Mouse (Mus musculus) granulocyte monocyte progenitor cell, adult 5-6 weeks (primary cell): ENCODE results near the gene B4galt5. TPM values are rescaled to one million over a fixed set of nuclear protein-coding genes. Genes with fewer than 3 reads are reported as not detected.

Experiments
- ATAC-seq: replicated peaks from 2 replicates; pipeline ENCODE4 v1.8.0; 2016; ENCODE audit warnings: mild to moderate bottlenecking, moderate TSS enrichment, inconsistent platforms; ENCODE audit not compliant: poor library complexity, severe bottlenecking
- total RNA-seq, 2 experiments: library from RNA; stranded (forward) in 1 of 2; stranded (reverse) in 1 of 2; fragments of 200-712, 200-1000 nt in 1 of 2; fragments of >200 nt in 1 of 2; fragmentation: Nextera tagmentation in 1 of 2; gene quantifications; 2 replicates each; pipeline ENCODE4 v1.2.3; 2014 to 2017

The B4galt5 gene
- total RNA-seq, 2 experiments from 2014 or later: 5.0 to 19.3 TPM

DNA sequence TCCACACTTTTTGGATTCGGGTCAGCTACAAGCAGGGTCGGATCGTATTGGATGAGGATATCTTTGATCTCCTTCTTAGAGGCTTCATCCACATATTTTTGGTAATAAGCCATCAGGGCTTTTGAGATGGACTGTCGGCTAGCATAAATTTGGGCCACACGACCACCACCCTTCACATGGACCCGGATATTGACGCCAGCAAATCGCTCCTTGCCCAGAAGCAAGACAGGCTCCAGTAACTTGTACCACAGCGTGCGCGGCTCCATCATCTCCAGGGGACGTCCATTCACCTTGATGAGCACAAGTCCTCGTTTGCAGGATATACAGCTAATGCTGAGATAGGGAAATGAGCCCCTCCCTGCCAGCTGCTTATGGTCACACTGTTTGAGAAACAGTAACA lies 67.5 kb downstream of the B4galt5 start:
- ATAC-seq: no peak

DNA sequence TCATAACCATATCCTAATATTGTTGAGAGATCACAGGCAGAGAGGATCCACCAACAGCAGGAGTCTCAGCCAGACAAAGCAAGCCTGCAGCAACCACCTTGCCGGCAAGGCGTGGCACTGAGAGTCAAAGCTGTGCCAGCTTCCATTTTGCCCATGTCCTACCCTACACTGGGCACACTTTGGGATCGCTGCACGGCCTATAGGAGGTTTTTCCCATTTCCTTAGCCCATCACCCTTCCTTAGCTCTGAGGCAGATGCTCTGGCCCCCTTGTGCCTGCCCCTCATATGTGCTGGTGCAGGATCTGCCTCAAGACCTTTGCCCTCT lies 68.0 kb downstream of the B4galt5 start:
- no peak; the same call in 1 of the 2 replicates for ATAC-seq

DNA sequence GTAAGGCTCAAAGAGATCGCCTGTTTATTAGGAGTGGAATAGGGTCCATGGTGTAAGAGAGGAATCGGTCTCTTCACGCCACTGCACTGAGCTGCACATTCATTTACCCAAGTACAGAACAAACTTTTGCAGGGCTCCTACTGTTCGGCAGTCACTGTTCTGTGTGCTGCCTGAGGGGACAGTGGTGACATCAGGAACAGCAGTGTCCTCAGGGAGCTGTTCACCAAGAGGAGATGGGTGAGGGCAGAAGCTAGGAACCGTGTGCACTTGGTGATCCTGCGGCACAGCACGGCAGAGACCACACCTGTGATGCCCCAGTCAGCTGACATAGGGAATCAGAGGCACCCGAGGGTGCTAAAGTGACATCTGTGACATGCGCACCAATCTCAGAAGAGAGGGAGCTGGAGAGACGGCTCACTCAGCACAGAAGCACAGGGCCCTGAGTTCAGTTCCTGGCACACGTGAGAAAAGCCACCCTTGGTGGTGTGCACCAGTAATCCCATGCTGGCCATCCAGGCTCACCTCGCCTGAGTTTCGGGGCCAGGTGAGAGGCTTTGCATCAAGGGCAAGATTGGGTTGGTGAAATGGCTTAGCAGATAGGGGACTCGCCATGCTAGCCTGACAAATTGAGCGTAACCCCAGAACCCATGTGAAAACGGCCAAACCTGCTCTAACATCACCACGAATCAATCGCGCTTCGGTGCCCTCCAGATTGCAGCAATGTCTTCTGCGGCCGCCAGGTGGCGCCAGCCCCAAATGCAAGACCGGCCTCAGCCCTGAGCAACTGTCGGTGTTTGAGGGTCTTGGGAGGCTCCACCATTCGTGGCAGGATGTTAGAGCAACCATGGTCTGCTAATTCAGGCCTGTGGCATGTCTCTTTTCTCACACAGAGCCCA lies 68.6 kb downstream of the B4galt5 start:
- ATAC-seq: peak; percentile 73

DNA sequence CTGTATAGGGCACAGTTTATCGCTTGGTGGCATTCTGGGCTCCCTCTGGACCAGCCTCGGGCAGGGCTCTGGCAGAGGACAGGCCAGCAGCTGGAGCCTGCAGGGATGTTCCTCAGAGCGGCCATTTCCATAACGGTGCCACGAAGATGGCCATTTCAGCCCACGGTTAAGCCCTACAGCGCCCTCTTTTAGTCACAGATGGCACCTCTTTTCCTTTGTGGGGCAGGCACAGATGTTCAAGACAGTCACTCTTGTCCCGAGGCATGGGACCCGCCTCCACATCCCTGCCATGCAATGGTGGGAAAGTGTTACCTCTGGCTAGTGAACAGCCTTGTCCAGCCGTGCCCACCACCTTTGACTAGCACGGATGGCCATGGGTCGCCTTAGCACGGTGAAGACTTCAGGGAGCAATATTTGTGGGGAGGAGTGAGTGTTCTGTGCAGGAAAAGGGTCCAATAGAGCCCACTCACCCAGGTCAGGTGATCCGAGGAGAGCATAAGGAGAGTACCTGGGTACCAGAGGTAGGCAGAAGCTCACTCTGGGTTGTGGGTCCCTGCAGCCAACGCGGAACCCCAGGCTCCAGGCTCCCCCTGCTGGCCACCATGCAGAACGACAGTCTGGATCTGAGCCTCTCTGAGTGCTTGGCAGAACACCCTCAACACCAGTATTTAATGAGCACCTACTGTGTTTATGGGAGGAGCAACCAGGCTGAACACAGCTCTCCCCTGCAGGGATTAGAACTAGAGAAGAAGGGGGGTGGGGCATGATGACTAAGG lies 70.0 kb downstream of the B4galt5 start:
- ATAC-seq: peak; percentile 89

DNA sequence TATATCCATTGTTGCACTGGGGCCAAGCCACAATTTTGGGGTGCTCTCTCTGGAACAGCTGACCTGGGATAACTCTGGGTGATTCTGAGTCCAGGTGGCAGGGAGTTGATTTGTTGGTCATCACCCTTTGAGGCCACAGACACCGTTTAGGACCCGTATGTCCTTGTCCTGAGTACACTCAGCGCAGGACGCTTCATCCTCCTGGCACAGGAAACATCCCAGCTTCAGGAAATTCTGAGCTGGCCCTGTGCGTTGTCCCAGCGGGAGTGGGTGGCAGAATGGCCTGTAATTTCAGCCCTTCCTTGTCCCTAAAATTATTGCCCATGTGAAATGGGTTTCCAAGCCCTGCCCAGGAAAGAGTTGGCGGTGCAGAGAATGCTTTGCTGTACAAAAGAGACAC lies 71.0 kb downstream of the B4galt5 start:
- ATAC-seq: no peak

DNA sequence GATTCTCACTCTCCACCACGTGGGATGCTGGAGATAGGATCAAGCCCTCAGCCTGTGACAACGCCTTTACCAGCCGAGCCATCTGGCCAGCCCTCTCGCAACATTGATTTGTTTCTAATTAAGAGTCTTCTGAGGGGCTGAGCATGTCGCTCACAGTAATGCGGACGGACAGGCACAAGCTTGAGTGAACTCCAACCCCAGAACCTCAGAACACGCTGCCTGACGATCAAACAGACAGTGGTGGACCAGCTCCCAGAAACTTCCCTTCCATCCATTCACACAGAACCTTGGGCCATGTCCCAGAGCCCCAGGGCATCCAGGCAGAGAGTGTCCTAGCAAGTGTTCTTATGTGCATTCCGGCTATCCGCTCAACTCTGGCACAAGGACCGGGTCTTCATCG lies 72.0 kb downstream of the B4galt5 start:
- no peak for ATAC-seq

DNA sequence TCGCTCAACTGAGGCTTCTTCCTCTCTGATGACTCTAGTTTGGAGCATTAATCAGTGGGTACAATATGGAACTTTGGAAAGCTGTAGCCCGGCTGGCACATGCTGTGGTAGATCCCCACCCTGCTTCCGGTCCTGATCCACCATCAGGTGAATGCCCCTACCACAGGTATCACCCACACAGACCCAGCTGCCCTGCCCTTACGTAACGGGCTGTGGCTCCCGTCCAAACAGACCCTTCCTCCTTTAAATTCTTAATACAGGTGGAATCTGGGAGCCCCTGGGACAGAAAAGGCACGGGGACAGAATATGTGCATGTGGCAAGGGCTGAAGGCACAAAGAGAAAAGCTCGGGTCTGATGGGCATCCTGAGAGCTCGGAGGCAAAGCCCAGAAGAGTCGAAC lies 73.1 kb downstream of the B4galt5 start:
- ATAC-seq: no peak

DNA sequence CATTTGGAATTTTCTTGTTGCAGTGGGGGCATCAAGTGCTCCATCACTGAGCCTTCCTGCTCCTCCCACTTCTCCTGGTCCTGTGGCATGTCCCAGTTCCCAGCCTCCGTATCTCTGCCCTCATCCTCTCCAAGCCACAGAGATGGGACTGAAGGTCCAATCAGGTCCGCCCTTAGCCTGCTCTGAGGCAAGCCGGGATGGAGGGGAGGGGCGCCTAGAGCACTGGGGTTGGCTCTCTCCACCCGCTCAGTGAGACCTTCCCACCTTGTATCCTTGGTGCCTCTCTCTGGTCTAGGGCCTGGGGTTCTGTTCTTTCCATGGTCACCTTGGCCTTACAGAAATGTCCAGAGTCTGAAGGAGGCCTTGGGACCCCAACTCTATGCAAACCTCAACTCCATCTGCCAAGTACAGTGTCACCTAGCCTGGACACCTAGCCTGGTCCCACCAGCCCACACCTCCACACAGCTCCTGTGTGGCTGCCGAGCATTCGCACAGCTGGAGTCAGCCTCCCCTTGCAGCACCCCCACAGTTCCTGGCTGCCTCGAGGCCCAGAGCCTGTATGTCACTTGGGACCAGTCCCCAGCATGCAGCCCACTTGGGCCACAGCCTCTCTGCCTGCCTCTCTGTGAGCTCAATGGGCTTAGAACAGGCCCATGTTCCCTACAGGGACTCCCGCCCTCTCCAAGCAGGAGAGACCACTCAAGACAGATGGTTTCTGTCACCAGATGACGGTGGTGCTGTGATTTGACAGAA lies 74.1 kb downstream of the B4galt5 start:
- no peak for ATAC-seq

DNA sequence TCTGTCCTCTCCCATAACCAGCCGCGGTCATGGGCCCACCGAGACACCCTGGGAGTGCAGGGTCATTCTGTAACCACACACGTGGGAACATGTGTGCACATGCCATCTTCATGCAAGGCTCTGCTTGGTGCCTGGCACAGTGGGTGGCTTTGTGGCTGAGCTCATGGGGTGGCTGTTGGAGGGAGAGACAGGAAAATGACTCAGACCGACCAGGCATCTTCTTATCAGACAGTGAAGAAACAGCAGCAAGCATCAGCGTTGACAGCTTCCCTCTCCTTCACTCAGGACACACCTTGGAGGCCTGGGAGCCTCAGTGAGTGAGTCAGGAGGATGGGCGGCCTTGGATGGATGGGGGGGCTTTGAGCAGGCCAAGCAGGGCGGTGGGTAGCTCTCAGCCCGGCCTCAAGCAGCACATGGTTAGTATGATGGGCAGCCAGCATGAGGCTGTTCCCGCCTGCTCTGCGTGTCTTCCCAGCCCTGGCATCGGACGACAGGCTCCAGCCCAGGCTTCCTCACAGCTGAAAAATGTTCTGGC lies 75.7 kb downstream of the B4galt5 start:
- ATAC-seq: no peak

DNA sequence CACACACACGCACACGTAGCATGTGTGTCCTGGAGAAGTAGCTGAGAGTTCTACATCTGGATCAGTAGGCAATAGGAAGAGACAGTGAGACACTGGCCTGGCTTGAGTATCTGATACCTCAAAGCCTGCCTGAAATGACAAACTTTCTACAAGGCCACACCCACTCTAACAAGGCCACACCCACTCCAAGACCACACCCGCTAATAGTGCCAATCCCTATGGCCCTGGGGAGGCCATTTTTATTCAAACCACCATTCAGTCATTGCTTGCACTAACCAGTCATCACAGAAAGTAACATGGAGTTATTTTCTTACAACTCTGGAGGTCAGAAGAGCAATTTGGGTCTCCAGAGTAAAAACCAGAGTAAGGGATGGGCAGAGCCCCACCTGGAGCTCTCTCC lies 76.3 kb downstream of the B4galt5 start:
- ATAC-seq: no peak

DNA sequence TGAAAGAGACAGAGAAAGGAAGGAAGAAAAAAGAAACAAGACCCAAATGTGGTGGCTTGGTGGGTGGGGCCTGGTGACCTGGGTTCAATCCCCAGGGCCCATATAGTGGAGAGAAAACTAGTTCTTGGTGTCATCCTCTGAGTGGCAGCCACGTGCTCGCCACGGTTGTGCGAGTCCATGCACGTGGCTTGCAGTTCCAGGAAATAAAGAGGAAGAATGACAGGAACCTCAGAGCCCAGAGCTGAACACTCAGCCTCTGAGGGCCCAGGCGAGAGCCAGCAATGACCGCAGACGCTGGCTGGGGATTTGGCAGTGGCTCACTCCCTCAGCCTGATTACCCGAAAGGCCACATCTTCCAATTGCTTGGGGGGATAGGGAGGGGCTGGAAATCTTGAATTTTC lies 77.9 kb downstream of the B4galt5 start:
- ATAC-seq: no peak

DNA sequence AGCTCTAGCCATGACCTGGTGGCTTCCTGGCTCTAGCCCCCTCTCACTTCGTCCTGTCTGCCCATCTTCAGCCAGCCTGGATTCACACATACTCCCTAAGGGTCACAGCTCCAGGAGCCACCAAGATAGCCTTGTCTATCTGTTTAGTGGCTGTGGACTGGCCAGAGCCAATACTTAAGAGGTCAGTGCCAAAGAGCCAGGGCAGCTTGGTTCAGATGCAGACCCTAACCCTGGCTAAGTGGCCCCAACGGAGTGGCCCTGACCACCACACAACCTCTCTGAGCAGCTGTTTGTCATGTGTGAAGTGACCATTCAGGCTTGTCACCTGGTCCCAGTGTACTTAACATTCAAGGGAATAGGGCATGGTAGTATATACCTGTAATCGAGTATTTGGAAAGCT lies 78.5 kb downstream of the B4galt5 start:
- ATAC-seq: no peak

DNA sequence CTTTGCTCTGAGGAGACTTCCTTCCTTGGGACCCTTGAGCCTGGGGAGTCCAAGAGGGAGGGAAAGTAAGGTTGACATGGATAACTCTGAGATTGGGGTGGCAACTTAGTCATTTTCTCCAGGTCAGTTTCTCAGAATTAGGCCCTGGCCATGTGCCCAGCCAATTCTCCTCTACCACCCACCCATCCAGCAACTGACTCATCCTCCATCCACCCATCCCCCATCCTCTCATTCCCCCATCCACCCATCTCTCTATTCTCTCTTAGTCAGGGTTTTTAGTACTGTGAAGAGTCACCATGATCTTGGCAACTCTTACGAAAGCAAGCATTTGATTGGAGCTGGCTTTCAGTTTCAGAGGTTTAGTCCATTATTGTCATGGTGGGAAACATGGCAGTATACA lies 80.3 kb downstream of the B4galt5 start:
- no peak for ATAC-seq

DNA sequence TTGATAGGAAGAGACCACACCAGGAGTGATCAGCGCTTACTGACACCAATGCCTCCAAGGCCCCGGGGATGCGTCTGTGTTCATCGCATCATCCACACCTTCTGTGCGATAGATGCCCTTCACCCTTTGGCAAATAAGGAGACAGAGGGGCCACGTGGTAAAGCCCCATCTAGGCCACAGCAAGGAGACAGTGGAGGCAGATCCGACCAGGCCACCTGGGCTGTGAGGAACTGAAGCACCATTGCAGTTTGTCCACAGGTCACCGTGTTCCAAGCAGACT lies 80.6 kb downstream of the B4galt5 start:
- no peak for ATAC-seq

DNA sequence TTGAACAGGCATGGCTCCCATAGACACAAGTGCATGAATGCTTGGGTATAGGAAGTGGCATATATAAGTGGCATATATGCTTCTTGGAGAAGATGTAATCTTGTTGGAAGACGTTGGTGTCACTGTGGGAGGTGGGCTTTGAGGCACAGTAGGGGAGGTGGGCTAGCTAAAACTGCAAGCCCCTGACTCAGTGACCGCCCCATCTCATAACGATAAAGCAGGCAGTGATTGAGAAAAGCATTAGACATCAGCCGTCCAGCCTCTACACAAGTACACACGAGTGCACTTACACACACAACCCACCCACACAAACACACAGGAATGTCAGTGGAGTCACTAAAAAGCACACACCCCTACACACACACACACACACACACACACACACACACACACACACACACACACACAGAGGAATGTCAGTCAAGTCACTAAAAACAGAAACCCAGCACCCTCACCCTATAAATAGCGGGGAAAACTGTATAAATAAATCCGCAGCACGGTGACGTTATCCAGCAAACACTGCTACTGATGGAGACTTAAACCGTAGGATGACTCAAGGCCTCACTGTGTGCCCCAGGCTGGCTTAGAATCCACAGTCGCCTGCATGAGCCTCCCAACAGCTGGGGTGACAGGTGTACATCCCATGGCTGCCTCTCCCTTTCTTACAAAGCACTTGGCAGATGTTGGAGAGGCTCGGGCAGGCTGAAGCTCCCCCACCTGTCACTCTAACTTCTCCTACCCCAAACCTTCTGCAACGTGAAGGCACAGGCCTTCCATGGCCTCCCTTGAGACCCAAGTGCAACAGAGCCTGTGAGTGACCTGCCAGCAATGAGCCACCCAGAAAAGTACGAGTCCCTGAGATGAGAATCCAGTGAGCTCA lies 81.2 kb downstream of the B4galt5 start:
- no peak for ATAC-seq

DNA sequence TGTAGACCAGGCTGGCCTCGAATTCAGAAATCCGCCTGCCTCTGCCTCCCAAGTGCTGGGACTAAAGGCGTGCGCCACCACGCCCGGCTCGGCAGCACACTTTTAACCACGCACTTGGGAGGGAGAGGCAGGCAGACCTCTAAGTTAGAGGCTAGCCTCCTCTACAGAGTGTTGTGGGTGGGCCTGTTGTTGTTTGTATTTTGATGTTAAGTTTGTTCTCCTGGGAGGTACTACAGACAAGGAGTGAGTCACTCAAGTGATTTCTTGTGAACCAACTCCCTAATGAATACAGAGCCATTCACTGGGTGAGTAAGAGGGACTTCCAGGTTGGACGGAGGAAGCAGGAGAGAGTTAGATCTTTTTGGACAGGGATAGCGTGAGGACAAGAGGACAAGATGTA lies 82.8 kb downstream of the B4galt5 start:
- ATAC-seq: no peak

DNA sequence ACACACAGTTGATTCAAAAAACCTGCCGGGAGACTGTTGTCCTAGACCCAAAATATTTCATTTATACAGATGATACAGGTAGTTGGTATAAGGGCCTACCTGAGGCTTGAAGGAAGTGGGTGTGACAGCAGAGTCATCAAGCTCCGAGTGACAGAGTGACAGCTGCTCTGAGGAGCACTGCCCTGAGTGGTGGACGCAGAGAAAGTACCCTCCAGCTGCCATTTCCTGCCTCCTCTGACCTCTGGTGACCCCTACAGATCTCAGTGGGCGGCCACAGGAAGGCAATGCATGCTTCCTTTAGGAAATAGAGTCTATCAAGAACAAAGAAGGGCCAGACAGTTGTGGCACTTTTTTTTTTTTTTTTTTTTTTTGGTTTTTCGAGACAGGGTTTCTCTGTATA lies 83.2 kb downstream of the B4galt5 start:
- ATAC-seq: no peak

DNA sequence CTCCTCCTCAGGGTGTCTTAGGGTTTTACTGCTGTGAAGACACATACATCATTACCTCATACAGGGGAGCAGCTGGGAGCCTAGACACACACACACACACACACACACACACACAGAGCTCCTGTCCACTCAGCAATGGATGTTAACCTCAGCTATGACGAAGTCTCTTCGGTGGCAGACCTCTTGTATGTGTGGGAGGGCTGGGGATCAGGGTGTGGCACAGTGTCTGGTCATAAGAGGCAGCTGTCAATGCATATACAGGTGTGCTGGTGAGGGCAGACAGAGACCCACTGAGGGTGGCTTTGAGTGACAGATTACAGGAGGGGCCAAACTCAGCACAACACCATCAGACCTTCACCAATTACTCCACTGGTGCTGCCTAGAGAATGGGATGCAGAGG lies 84.0 kb downstream of the B4galt5 start:
- no peak for ATAC-seq

DNA sequence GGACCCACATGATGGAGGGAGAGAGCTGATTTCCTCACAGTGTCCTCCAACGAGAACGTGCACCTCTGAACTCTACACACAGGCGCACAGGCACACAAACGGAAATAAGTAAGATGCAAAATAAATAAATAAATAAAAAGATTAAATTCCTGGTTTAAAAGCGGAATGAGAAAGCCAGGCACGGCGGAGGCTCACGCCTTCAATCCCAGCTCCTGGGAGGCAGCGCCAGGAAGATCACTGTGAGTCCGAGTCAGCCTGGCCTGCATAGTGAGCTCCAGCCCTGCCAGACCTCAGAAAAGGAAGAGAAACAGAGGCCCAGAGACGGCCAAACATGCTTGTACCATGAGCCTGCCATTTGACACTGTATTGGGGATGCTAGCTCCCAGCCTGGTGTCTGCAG lies 85.1 kb downstream of the B4galt5 start:
- ATAC-seq: no peak
